Mouse (Mus musculus): ENCODE data around the gene Rfc4. TPM values are rescaled to one million over a fixed set of nuclear protein-coding genes. Genes with fewer than 3 reads are reported as not detected.
"Not testable (repeated sequence)": the region's sequence is repeated elsewhere in the genome, so short reads cannot be mapped to it uniquely, and the experiment has no call there.

The Rfc4 gene
- polyA plus RNA-seq, 1 experiment from 2014 or later, result 210 TPM

DNA sequence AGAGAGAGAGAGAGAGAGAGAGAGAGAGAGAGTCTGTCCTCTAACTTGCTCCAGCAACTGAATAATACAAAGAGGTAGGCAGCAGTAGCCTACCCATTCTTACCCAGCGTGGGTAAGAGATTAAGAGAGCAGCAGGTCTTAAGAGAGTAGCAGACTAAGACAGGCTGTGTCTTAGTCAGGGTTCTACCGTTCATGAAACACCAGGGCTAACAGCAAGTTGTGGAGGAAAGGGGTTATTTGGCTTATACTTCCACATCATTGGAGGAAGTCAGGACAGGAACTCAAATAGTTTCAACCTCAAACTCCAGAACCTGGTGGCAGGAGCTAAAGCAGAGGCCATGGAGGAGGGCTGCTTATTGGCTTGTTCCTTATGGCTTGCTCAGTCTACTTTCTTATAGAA is 23.7 kb downstream of the Rfc4 start:
- Histone ChIP-seq H3K4me1 (ENCODE audit: control insufficient read depth, insufficient read depth, low read length) (peaks cover 6% of the 10 kb centered on the region; the same call in 1 of the 2 replicates), H3K36me3 (ENCODE audit: control insufficient read depth, insufficient read depth, low read length) (no peaks in the 10 kb centered on the region; the same call in 1 of the 2 replicates), H3K4me2 (ENCODE audit: low read depth, severe bottlenecking) (no peak overlapping the region), H3K4me3 (ENCODE audit: low read depth, low read length) (no peak overlapping the region), H3K27me3 (ENCODE audit: control insufficient read depth, insufficient read depth, low read length) (no peaks in the 10 kb centered on the region), H3K9ac (ENCODE audit: low read length) (no peak overlapping the region), H3K9me3 (ENCODE audit: control insufficient read depth, low read length) (no peaks in the 10 kb centered on the region), H3K27ac (replicated peaks; ENCODE audit: low read depth, low read length) (no peak overlapping the region)
- no peak for ATAC-seq (ENCODE audit: insufficient number of reproducible peaks, low FRiP score, low TSS enrichment, low read depth)
- WGBS, result 73% methylated on average over 2 of the region's 2 CpGs
- DNase-seq (ENCODE audit: low spot score), result no peak

DNA sequence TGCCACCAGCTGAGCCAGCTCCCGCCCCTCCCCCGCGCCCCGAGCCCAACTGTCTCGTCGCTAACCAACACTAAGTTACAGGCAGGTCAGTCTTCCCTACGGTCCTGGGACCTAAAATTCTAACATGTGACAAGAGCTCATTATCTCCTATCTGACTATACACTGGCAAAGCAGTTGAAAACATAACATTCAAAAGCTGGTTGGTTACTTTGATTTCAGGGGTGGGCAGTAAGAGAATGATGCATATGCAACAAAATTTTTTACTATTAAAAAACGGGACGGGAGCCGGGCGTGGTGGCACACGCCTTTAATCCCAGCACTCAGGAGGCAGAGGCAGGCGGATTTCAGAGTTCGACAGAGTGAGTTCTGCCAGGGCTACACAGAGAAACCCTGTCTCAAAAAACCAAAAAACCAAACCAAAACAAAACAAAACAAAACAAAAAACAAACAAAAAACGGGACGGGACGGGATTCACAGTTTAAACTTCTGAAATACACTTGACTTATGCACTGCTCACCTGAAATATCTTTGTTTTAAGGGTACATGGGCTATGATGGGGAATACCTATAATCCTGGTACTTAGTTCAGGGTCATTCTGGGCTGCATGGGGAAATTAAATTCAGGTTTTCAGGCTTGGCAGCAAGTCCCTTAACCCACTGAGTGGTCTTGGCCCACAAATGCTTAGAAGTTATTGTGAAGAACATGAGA is 24.3 kb downstream of the Rfc4 start:
- Histone ChIP-seq H3K9me3 (ENCODE audit: control insufficient read depth, low read length) (no peaks in the 10 kb centered on the region), H3K27ac (replicated peaks; ENCODE audit: low read depth, low read length) (no peak overlapping the region), H3K27me3 (ENCODE audit: control insufficient read depth, insufficient read depth, low read length) (no peaks in the 10 kb centered on the region), H3K4me3 (ENCODE audit: low read depth, low read length) (peak overlapping the region; percentile 22), H3K4me1 (ENCODE audit: control insufficient read depth, insufficient read depth, low read length) (peaks cover 6% of the 10 kb centered on the region; the same call in 1 of the 2 replicates), H3K9ac (ENCODE audit: low read length) (peak overlapping the region; percentile 55), H3K36me3 (ENCODE audit: control insufficient read depth, insufficient read depth, low read length) (no peaks in the 10 kb centered on the region), H3K4me2 (ENCODE audit: low read depth, severe bottlenecking) (peak overlapping the region; percentile 50)
- DNase-seq (ENCODE audit: low spot score) (no peak), ATAC-seq (ENCODE audit: insufficient number of reproducible peaks, low FRiP score, low TSS enrichment, low read depth) (no peak)
- WGBS, result 42% methylated on average over 17 of the region's 17 CpGs

DNA sequence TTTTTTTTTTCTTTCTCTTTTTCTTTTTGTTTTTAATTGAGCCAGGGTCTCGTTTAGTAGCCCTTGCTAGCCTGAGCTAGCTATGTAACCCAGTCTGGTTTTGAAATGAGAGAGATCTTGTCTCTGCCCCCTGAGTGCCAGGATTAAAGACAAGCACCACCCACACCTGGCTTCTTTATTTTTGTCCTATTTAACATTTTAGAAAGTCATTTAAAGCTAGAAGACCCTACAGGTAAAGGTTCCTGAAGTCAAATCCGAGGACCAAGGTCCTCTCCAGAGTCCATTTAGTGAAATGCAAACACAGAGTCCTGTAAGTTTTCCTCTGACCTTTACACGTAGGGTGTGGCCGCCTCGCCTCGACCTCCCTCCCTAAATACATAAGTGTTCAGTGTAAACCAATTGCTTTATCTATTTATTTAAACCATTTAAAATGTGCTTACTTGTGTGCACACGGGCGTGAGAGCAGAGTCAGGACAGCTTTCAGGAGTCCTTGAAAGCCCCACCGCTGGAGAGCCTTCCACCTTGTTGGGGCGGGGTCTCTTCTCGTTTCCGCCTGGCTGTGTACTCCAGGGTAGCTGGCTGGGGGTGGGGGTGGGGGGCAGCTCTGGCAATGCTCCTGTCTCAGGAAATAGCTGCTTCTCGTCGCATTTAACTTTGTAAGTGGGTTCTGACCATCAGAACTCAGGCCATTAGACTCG is 25.0 kb downstream of the Rfc4 start:
- H3K27ac ChIP-seq (replicated peaks; ENCODE audit: low read depth, low read length), result no peak overlapping the region
- peak overlapping the region; percentile 55 for H3K9ac ChIP-seq (ENCODE audit: low read length)
- peak; percentile 49 for DNase-seq (ENCODE audit: low spot score)
- no peaks in the 10 kb centered on the region for H3K36me3 ChIP-seq (ENCODE audit: control insufficient read depth, insufficient read depth, low read length)
- WGBS, result 10% methylated on average over 15 of the region's 15 CpGs
- no peak for ATAC-seq (ENCODE audit: insufficient number of reproducible peaks, low FRiP score, low TSS enrichment, low read depth)
- peak overlapping the region; percentile 22 for H3K4me3 ChIP-seq (ENCODE audit: low read depth, low read length)
- no peaks in the 10 kb centered on the region for H3K9me3 ChIP-seq (ENCODE audit: control insufficient read depth, low read length)
- peaks cover 6% of the 10 kb centered on the region; the same call in 1 of the 2 replicates for H3K4me1 ChIP-seq (ENCODE audit: control insufficient read depth, insufficient read depth, low read length)
- no peaks in the 10 kb centered on the region for H3K27me3 ChIP-seq (ENCODE audit: control insufficient read depth, insufficient read depth, low read length)
- H3K4me2 ChIP-seq (ENCODE audit: low read depth, severe bottlenecking), result peak overlapping the region; percentile 50

DNA sequence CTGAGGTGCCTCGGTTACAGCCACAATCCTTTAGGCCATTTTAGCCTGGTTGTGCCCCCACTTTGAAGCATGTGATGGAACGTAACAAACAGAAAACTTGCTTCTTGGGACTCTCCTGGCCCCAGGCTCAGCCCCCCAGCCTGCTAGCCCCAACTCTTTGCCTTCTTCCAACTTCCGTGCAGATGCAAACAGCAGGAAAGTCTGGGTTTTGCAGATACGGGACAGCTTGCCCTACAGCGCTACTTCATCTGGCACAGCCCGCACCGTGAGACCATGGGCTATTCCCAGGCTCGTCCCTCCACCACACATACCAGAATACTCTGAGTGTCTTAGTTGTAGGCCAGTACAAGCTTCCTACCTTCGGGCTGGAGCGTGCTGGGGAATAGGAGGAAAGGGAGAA is 26.9 kb downstream of the Rfc4 start:
- DNase-seq (ENCODE audit: low spot score) (peak; percentile 44), ATAC-seq (ENCODE audit: insufficient number of reproducible peaks, low FRiP score, low TSS enrichment, low read depth) (no peak)
- Histone ChIP-seq H3K4me1 (ENCODE audit: control insufficient read depth, insufficient read depth, low read length) (peaks cover 6% of the 10 kb centered on the region; the same call in 1 of the 2 replicates), H3K36me3 (ENCODE audit: control insufficient read depth, insufficient read depth, low read length) (no peaks in the 10 kb centered on the region), H3K9me3 (ENCODE audit: control insufficient read depth, low read length) (no peaks in the 10 kb centered on the region), H3K4me2 (ENCODE audit: low read depth, severe bottlenecking) (peak overlapping the region; percentile 55), H3K9ac (ENCODE audit: low read length) (peak overlapping the region; percentile 58), H3K27ac (replicated peaks; ENCODE audit: low read depth, low read length) (0 out of 2 replicates have a peak overlapping the region, but pooled peaks have one; percentile 30), H3K27me3 (ENCODE audit: control insufficient read depth, insufficient read depth, low read length) (no peaks in the 10 kb centered on the region), H3K4me3 (ENCODE audit: low read depth, low read length) (no peak overlapping the region; the same call in 1 of the 2 replicates)
- WGBS, result 12% methylated on average over 10 of the region's 10 CpGs

DNA sequence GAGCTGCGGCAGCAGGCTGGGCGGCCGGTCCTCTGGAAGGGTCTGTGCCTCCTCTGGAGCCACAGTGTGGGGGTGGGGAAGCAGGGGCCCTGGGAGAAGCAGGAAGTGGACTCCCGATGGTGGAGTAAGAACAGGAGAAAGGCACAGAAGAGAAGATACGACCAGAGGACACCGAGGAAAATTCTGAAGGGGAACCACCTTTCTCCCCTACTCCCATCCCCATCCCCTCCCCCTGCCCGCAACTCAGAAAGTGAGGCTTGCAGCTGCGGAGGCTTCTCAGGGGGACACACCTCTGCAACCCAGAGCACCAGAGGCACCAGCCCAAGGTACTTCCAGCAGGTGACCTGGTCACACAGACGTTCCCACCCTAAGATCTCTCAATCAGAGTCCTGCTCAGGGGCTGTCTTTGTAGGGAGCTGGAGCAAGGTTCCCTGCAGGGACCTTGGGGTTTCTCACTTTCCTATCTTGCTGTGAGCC is 27.4 kb downstream of the Rfc4 start:
- 0% methylated on average over 9 of the region's 9 CpGs for WGBS
- H3K4me3 ChIP-seq (ENCODE audit: low read depth, low read length), result peak overlapping the region; percentile 21
- 0 out of 2 replicates have a peak overlapping the region, but pooled peaks have one; percentile 30 for H3K27ac ChIP-seq (replicated peaks; ENCODE audit: low read depth, low read length)
- no peaks in the 10 kb centered on the region for H3K27me3 ChIP-seq (ENCODE audit: control insufficient read depth, insufficient read depth, low read length)
- DNase-seq (ENCODE audit: low spot score) (peak; percentile 80), ATAC-seq (ENCODE audit: insufficient number of reproducible peaks, low FRiP score, low TSS enrichment, low read depth) (peak; percentile 81; the same call in 1 of the 2 replicates)
- peak overlapping the region; percentile 58 for H3K9ac ChIP-seq (ENCODE audit: low read length)
- no peaks in the 10 kb centered on the region for H3K9me3 ChIP-seq (ENCODE audit: control insufficient read depth, low read length)
- H3K36me3 ChIP-seq (ENCODE audit: control insufficient read depth, insufficient read depth, low read length), result no peaks in the 10 kb centered on the region
- H3K4me1 ChIP-seq (ENCODE audit: control insufficient read depth, insufficient read depth, low read length), result peaks cover 6% of the 10 kb centered on the region; the same call in 1 of the 2 replicates
- H3K4me2 ChIP-seq (ENCODE audit: low read depth, severe bottlenecking), result peak overlapping the region; percentile 55

DNA sequence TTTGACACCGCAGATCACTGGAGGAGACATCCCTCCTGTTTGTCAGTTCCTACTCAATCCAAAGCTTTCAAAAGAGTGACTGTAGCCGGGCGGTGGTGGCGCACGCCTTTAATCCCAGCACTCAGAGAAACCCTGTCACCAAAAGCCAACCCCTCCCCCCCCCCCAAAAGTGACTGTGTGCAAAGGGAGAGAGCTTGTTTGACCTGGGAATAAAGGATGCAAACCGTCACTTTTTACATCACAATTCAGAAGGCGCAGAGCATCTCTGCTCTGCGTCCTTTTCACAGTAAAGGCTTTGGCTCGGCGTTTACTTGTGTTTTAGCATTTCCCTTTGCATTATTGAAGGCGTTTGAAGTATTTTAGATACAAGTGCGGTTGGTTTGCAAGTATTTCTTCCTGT is 27.9 kb downstream of the Rfc4 start:
- Histone ChIP-seq H3K9me3 (ENCODE audit: control insufficient read depth, low read length) (no peaks in the 10 kb centered on the region), H3K27ac (replicated peaks; ENCODE audit: low read depth, low read length) (no peak overlapping the region), H3K27me3 (ENCODE audit: control insufficient read depth, insufficient read depth, low read length) (no peaks in the 10 kb centered on the region), H3K4me2 (ENCODE audit: low read depth, severe bottlenecking) (peak overlapping the region; percentile 55), H3K4me3 (ENCODE audit: low read depth, low read length) (peak overlapping the region; percentile 21; the same call in 1 of the 2 replicates), H3K36me3 (ENCODE audit: control insufficient read depth, insufficient read depth, low read length) (no peaks in the 10 kb centered on the region), H3K4me1 (ENCODE audit: control insufficient read depth, insufficient read depth, low read length) (peaks cover 6% of the 10 kb centered on the region; the same call in 1 of the 2 replicates), H3K9ac (ENCODE audit: low read length) (peak overlapping the region; percentile 58; the same call in 1 of the 2 replicates)
- no peak for ATAC-seq (ENCODE audit: insufficient number of reproducible peaks, low FRiP score, low TSS enrichment, low read depth)
- DNase-seq (ENCODE audit: low spot score), result no peak
- WGBS, result 7% methylated on average over 12 of the region's 12 CpGs

DNA sequence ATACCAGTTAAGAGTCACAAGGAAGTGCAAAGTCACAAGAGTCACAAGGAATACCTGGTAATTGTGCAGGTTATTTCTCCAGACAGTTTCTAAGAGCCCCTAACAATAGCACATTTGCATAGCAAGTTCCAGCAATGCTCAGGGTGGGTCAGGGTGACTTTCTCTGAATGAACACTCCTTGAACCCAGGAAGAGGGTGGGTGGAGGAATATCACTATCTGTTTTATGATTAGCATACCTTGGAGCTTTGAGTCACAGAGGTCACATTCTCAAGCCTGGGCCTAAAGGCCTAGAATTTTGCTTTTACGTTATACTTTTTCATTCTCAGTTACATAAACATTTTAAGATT is 29.5 kb downstream of the Rfc4 start:
- H3K4me1 ChIP-seq (ENCODE audit: control insufficient read depth, insufficient read depth, low read length); H3K27ac ChIP-seq (replicated peaks; ENCODE audit: low read depth, low read length); DNase-seq (ENCODE audit: low spot score); H3K27me3 ChIP-seq (ENCODE audit: control insufficient read depth, insufficient read depth, low read length); H3K9ac ChIP-seq (ENCODE audit: low read length); H3K4me3 ChIP-seq (ENCODE audit: low read depth, low read length); H3K36me3 ChIP-seq (ENCODE audit: control insufficient read depth, insufficient read depth, low read length); H3K4me2 ChIP-seq (ENCODE audit: low read depth, severe bottlenecking); H3K9me3 ChIP-seq (ENCODE audit: control insufficient read depth, low read length); ATAC-seq (ENCODE audit: insufficient number of reproducible peaks, low FRiP score, low TSS enrichment, low read depth): not testable (repeated sequence)
- WGBS, result 97% methylated on average over 1 of the region's 1 CpGs

DNA sequence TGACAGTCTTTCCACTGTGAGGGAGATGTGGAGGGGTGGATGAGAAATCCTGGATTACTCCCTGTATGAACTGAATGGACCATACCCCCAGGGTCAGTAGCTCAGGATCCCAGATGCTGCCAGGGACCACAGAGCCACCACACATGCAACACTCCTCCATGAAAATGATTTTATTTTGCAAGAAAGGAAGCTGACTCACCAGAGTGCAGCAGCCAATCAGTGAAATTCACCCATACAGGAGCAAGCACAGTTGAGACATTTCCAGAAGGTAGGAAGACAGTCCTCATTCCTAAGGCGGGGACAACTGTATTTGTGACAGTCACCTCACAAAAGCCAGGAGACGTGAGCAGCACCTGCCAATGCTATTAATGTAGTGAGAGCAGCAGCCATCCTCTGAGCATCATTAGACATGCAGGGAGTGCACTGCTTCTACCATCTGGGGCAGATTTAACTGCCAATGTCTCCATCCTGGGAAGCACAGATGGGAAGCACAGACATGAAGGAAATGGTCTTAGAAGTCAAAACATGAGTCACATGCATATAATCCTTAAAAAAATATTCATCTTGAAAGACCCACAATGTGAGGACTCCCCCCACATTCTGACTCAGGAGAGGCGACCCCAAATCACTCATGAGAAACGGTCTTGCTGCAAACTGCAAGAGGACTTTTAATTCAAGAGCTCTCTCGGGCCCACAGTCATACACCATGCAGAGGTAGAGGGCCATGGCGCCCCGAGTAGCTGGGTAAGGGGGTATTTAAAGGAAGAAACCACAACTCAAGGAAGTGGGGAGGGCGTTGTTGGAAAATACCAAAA is 30.0 kb downstream of the Rfc4 start:
- H3K27ac ChIP-seq (replicated peaks; ENCODE audit: low read depth, low read length); H3K9me3 ChIP-seq (ENCODE audit: control insufficient read depth, low read length); H3K36me3 ChIP-seq (ENCODE audit: control insufficient read depth, insufficient read depth, low read length); H3K4me3 ChIP-seq (ENCODE audit: low read depth, low read length); H3K4me1 ChIP-seq (ENCODE audit: control insufficient read depth, insufficient read depth, low read length); DNase-seq (ENCODE audit: low spot score); H3K4me2 ChIP-seq (ENCODE audit: low read depth, severe bottlenecking); H3K27me3 ChIP-seq (ENCODE audit: control insufficient read depth, insufficient read depth, low read length); H3K9ac ChIP-seq (ENCODE audit: low read length); ATAC-seq (ENCODE audit: insufficient number of reproducible peaks, low FRiP score, low TSS enrichment, low read depth): not testable (repeated sequence)
- 85% methylated on average over 8 of the region's 8 CpGs for WGBS
